Mouse (Mus musculus) gastrocnemius, adult 18-20 months (tissue): ENCODE measurements around the gene Zfr2. TPM values are rescaled to one million over a fixed set of nuclear protein-coding genes. Genes with fewer than 3 reads are reported as not detected.

Experiments
- DNase-seq: peaks from one replicate; pipeline ENCODE4 v3.0.0; 2021; ENCODE audit warnings: low spot score
- long read RNA-seq, 2 experiments: library from polyadenylated mRNA; stranded (forward); transcript quantifications; one replicate each; pipeline ENCODE4 v2.0.0; 2021
- total RNA-seq, 2 experiments: library from RNA; stranded (reverse); gene quantifications; 2 replicates each; pipeline ENCODE4 v1.2.3; 2021

The Zfr2 gene
- 1 to 10 TPM; 1.9 to 2.7 TPM for total RNA-seq
- long read RNA-seq, experiment 1, partial matches to known transcripts = 1 of 4 reads
- long read RNA-seq, experiment 1, other reads (novel, unspliced or antisense) = 1 of 4 reads
- long read RNA-seq, experiment 2, partial matches to known transcripts = 0 of 2 reads
- long read RNA-seq, experiment 2, other reads (novel, unspliced or antisense) = 1 of 2 reads

DNA sequence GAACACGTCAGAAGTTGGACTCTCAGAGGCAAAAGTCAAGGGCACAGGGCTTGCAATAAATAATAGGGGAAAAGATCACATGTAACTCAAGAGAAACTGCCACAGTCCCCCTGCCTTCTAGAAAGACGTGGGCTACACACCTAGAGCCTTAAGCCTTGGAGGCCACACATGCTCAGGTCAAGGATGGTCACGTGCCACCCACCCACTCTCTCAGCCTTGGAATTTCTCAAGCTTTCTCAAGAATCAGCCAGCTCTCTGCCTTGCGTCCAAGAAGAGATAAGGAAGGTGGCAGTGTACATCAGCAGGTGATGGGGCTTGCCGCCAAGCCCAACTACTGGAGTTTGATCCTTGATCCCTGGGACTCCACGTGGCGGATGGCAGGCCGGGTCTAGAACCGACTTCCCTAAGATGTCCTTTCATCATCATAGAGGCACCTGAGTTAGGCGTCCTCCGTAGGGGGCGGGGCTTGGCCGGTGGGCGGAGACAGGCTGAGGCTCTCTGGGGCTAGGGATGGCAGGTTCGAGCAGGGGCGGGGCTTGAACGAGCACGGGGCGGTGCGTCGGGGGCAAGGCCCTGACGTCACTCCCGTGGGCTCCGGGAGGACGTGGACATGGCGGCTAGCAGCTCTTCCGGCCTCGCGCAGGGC lies at the start of gene Zfr2:
TSS of gene Zfr2 (plus strand) at position 576 of the 646 bp plus-strand sequence.
- peak; percentile 88 for DNase-seq

DNA sequence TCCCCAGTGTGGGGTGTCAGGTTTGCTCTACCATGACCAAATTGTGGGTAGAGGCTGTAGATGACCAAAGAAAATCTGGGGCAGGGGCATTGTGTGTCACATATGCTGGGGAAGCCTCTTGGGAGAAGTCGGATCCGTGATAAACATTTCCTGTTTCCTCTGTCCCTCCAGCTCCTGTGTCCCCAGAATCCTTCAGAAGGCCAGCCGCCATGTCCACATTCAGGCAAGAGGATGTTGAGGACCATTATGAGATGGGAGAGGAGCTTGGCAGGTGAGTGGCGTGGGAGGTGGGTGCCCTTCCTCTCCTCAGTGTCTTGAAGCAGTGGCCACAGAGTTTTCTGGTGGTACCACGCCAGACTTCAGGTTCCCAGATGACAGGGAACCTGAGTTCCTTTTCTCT lies 49.1 kb upstream of the Zfr2 start, which contains the start of gene 4930442H23Rik:
TSS of gene 4930442H23Rik (minus strand) at position 45 of the 400 bp plus-strand sequence.
- DNase-seq = no peak

DNA sequence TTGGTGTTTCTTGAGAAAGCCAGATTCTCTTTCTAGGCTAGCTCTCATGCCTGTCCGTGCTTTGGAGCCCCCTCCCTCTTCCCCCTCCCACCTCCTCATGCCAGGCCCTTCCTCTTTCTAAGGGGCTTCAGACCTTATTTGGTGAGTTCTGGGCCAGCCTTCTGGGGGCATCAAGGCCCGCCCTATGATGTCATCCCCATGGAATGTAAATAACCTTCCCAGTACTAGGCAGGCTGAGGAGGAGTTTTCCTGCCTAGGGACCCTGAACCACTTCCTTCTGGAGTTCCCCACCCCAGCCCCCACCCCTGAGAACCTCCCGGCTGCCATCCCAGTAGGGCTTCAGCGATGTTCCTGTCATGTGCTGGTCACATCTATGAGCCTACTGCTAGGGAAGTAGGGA lies 48.2 kb upstream of the Zfr2 start:
- DNase-seq = no peak

DNA sequence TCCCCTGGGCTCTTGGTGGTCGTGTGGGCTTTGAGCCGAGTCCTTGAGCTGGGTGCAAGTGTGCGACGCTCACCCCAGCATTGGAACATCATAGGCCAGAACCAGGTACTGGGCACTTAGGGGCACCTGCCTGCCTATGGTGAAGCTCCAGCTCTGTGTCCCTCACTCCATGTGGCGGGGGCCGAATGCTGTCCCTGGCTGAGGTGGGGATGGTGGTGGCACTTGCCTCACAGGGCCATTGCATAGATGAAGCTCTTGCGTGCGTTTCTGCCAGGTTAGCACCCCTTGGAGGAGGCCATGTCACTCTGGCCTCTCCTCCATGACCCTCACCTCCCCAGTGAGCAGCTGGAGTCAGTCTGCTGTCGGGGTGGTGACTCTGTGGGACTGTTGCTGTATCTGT lies 45.8 kb upstream of the Zfr2 start:
- no peak for DNase-seq

DNA sequence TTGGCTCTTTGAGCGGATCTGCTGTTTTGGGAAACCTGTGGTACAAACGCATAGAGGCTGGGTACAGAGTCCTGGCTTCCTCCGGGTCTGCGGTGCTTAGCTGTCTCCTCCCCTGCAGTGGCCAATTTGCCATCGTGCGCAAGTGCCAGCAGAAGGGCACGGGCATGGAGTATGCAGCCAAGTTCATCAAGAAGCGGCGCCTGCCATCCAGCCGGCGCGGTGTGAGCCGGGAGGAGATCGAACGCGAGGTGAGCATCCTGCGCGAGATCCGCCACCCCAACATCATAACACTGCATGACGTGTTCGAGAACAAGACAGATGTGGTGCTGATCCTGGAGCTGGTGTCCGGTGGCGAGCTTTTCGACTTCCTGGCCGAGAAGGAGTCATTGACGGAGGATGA lies 43.1 kb upstream of the Zfr2 start:
- DNase-seq = no peak

DNA sequence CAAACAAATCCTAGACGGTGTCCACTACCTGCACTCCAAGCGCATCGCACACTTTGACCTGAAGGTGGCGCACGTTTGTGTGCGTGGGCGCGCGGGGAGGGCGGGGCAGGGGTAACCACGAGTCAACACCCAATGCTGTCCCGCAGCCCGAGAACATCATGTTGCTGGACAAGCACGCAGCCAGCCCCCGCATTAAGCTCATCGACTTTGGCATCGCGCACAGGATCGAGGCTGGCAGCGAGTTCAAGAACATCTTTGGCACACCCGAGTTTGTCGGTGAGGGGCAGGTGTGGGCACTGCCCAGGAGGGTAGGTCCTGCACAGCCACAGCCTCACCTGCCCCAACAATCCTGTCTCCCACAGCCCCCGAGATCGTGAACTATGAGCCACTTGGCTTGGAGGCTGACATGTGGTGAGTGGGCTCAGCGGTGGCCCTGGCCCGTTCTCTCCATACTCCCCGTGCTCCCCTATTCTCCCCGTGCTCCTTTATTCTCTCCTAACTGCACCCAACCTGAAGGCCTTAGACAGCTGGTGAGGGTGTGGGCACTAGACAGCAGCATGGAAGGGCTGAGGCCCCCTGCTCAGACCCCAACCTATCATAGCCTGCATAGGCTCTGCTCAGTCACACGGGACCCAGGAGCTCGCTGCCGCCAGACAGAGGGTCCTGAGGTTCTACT lies 42.6 kb upstream of the Zfr2 start:
- no peak for DNase-seq

DNA sequence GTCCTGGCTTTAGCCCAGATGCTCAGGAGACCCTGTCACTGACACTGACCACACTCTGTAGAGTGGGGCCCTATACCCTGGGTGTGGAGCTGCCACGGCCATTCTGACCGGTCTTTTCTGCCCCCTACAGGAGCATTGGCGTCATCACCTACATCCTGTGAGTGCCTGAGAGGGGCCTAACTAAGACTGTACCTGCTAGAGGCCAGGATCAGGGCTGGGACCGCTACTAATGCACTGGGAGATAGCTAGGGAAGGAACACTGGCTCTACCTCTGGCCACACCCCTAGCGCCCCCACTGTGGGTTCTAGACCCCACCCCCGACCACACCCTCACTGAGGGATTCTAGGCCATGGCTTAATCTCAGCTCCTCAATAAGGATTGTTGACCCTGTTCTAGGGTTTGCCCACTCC lies 42.0 kb upstream of the Zfr2 start:
- DNase-seq = no peak

DNA sequence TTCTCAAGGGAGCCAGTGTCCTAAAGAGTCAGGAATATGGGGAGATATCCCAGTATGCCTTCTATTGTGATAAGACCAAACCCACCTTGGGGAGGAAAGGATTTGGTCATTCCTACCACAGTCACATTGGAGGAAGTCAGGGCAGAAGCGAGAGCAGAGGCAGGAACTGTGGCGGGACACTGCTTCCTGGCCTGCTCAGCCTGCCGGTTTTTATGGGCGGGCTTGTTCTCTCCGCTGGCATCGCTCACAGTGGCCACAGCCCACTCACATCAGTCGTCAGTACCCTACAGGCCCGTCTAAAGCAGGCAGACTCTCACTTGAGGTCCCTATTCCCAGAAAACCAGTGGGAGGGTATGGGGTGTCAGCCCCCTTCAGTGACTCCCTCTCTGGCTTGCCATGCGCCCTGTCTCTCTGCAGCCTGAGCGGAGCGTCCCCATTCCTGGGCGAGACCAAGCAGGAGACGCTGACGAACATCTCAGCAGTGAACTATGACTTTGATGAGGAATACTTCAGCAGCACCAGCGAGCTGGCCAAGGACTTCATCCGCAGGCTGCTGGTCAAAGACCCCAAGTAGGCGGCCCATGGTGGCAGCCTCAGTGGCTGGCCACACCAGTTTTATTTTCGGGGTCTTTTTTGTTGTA lies 41.5 kb upstream of the Zfr2 start:
- DNase-seq = no peak

DNA sequence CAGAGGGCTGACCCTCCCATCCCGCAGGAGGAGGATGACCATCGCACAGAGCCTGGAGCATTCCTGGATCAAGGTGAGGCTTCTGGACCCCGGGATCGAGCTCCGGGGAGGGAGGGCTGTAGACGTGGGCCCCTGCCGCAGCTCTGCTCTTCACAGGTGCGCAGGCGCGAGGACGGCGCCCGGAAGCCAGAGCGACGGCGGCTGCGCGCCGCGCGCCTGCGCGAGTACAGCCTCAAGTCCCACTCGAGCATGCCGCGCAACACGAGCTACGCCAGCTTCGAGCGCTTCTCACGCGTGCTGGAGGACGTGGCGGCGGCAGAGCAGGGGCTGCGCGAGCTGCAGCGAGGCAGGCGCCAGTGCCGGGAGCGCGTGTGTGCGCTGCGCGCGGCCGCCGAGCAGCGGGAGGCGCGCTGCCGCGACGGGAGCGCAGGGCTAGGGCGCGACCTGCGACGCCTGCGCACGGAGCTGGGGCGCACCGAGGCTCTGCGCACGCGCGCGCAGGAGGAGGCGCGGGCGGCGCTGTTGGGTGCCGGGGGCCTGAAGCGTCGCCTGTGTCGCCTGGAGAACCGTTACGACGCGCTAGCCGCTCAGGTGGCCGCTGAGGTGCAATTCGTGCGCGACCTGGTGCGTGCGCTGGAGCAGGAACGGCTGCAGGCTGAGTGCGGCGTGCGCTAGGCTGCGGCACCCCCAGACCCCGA lies 40.5 kb upstream of the Zfr2 start:
- DNase-seq = peak; percentile 81

DNA sequence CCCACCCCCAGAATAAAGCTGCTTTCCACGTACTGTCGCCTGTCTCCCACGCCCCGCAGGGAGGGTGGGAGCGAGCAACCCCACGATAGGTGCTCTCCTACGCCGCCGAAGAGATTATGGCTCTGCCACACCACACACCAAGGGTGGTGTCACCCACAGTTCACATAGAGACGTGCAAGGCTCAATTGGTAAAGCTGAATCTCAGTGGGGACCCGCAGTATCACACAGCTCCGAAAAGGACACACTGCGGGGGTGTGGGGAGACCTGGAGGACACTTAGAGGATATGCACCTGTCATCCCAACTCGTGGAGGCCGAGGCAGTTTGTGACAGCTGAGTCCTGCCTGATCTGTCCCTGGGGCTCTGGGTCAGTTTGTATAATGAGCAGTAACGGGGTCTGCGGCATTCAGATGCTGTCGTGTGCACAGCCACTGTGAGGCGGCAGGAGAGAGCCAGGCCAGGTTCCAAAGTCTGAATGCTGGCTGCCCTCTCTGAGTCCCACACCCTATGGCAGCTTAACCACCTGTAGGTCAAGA lies 39.9 kb upstream of the Zfr2 start:
- DNase-seq = peak; percentile 64

DNA sequence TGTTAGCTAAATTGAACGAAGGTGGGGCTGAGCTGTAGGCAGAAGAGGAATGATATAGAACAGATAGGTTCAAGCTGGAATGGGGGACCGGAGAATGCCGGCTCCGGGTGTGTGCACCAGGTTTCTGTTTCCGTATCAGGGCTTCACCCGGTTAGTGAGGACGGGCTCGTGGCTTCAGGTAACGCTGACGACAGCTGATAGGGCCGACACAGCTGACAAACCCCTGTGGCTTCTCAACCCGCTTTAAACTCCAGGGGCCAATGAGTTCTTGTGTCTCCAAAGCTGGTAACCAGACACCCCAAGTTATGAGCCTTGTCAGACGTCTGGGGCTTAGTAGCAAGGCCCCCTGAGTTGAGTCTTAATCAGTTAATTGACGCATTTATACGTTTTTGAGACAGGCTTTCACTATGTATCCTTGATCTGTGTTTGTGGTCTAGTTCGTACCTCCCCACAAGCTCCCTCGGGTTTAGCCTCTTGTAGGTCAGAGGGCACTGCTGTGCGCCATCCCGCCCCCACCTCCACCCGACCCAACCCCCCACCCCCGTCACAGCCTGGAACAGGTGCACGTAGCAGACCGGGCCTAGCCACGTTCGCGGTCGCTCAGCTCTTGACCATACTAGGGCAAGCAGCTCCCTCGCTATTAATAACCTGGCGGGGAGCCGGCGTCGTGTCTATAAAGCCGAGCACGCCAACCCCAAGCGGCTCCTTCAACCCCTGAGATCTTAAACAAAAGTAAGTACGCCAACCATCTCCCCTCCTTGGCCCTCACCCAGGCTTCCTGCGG lies 38.8 kb upstream of the Zfr2 start:
- DNase-seq = peak; percentile 85

DNA sequence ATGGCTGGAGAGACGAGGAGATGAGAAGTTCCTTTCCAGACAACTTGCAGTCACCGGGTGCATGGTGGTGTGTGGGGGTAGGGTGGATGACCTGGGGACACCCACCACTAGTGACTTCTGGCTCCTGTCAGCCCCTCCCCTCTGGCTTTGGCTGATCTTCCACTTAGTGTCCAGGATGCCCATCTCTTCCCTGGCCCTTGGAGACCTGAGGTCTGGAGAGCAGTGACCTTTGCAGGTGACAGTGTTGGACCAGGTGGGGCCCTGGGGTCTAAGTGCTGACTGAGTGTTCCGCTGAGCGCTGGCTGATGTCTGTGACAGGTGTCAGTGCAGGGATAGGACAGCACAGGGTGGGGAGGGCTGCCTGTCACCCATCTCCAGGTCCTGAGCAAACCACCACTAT lies 37.7 kb upstream of the Zfr2 start:
- DNase-seq = peak; percentile 81

DNA sequence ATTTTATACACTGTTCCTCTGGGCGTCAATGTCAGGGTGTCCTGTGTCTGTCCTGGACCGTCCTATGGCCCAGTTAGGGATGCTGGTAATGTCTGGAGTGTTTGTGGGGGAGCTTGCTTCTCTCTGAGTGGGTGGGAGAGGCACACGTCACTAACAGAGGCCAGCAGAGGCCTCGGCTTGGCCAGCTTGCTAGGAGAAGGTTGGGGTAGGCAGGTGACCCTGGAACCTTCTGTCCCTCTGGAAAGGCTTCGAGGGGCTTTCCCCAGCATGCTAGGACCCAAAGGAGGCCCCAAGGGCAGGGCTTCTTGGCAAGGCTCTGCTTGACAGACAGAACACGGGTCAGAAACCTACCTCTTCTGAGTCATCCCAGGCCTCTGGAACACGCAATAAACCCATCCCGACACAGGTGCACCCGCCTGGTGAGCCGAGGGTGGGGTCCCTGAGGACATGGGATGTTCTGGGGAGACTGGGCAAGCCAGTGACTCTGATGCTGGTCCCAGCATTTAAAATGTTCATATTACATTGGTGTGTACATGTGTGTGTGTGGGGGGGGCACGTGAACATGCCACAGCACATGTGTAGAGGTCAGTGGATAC lies 36.4 kb upstream of the Zfr2 start:
- peak; percentile 65 for DNase-seq

DNA sequence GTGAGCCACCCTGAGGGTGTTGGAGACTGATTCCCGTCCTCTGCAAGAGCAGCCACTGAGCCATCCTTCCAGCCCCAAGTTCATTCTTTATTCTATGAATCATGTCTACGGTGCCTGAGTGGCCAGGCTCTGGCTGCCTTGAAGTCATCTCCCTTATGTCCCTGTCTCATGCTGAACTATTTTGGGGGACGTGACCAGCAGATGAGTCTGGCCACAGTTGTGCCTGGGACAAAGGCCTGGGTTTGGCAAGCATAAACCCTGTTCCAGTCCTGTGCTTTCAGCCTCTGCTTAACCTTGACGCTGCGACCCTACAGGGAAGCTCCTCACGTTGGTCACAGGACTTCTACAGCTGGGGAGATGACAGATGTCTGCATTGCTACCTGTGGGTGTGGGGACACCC lies 35.6 kb upstream of the Zfr2 start:
- peak; percentile 68 for DNase-seq

DNA sequence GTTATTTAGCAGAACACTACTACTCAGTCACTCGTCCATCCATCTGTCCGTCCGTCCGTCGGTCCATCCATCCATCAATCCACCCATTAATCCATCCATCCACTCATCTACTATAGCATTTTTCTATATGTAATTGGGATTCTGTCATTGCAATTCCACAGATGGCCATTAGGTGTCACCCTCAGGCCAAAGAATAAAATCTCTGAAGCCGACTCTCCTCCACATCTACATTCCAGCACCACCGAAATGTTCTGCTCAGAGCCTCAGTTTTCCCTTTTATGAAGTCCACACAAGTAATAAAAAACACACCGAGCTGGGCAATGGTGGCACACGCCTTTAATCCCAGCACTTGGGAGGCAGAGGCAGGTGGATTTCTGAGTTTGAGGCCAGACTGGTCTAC lies 34.7 kb upstream of the Zfr2 start:
- peak; percentile 71 for DNase-seq

DNA sequence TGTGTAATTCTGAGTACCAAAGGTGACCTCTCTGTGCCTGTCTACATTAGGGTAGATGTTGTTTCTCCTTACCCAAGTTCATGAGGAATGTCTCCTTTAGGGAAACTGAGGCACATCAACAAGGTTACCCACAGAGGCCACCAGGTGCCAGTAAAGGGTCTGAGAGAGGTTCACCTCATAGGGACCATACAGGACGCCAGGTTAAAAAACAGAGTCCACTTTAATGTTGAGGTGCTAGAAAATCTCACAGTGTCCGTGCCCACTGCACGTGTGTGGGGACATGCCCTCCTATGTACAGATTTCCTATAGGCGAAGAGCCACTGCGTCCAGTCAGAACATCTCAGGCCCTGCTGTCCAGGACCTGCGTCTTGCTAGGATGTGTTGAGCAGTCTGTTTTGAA lies 34.0 kb upstream of the Zfr2 start:
- DNase-seq = no peak

DNA sequence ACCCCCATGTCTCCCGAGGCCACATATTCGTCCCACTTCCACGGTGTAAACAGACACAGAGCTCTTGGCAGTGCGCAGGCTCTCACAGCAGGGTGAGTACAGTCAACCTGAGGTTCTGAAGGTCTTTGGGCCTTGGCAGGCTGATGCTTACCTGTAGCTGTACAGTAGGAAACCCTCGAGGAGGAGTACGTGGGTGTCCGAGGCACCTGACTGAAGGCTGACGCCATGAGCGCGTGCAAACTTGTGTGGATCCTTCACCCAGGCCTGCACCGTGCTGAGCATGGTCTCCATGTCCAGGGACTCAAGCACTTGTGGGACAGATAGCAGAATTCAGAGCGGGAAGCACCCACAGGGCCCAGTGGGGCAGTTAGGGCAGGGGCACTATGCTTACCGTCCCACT lies 32.8 kb upstream of the Zfr2 start:
- no peak for DNase-seq

DNA sequence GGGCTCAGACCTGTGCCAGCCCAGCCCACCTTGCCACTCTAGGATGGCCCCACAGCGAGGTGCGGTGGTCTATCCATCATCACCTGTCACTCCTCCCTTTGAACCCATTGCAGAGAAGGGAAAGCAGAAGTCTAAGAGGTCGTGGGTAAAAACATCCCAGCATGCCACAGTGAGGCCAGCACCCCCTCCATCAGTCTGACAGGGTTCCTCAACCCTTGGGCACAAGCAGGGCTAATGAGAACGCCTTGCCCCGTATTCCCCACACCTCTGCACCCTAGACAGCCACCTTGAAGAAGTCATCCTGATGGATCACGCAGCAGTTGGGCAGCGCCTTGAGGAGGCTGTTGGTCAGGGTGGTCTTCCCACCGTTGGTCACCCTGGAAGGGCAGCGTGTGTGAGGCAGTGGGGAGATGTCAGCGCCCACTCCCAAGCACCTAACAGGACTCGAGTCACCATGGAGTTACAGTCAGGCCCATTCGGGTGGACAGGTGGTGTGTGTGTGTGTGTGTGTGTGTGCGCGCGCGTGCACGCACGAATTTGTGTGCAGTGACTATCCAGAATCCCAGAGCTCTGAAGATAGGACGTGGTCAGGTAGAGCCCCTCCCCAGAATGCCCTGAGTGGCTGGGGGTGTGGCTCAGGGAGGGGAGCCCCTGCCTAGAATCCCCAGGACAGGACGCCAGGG lies 32.2 kb upstream of the Zfr2 start:
- DNase-seq = no peak
